Mouse (Mus musculus): ENCODE measurements at regions not wholly inside any gene's neighbourhood (a gene's known extent, or its start where the extent isn't known, plus 50 kb on each side); places are given as distances from the start of the nearest gene placed in this dataset.
A peak's percentile ranks its signal among the peaks of the same experiment; 100 is the strongest.
"Not testable (repeated sequence)": the region's sequence is repeated elsewhere in the genome, so short reads cannot be mapped to it uniquely, and the experiment has no call there.

DNA sequence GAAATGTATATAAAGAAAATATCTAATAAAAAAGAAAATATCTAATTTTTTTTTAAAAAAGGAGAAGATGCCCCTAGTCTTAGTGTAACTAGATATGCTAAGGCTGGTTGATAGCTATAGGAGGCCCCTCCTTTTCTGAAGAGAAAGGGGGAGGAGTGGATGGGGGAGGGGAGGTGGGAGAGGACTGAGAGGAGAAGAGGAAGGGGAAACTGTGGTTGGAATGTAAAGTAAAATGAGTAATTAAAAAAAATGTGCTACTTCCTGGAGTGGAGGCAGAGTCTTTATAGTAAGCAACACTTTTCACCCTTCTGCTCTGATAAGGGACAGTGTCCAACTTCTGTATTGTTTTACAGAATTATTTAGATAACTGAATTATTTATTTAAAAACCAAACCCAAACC is 513.6 kb upstream of the Fam160b2 start:
- ATAC-seq (ENCODE audit: low TSS enrichment): no peak

DNA sequence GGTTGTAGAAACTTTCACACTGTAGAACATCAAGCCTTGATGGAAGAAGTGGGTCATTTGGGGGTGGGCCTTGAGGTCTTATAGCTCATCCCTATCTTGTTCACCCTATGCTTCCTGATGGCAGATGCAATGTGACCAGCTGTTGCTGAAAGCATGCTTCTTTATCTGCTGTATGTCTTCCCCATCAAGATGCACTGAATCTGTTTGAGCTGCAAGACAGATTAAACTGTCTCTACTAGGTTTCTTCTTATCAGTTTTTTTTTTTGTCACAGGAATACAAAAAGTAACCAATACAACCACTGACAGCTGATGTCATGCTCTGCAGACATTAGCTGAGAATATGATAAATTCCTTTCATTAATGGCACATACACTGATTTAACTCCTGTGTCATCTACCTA is 505.0 kb upstream of the Fam160b2 start:
- no peak for ATAC-seq (ENCODE audit: low TSS enrichment)

DNA sequence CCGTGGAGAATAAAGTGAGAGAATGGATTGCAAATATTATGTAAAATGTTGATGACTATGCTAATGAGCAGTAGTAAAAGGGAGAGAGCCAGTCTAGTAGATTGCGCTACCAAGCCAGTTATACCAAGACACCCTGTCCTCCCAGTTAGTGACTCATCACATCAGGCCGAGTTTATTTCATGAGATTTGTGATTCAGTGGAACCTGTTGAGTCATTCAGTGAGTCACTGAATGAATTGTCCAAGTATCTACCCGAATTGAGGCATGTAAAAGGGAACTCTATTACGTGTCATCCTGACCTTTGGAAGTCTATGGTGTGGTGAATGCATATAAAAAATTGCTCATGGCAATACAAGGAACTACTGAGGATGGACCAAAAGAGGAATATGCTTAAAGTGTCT is 504.3 kb upstream of the Fam160b2 start:
- peak; percentile 94 for ATAC-seq (ENCODE audit: low TSS enrichment)

DNA sequence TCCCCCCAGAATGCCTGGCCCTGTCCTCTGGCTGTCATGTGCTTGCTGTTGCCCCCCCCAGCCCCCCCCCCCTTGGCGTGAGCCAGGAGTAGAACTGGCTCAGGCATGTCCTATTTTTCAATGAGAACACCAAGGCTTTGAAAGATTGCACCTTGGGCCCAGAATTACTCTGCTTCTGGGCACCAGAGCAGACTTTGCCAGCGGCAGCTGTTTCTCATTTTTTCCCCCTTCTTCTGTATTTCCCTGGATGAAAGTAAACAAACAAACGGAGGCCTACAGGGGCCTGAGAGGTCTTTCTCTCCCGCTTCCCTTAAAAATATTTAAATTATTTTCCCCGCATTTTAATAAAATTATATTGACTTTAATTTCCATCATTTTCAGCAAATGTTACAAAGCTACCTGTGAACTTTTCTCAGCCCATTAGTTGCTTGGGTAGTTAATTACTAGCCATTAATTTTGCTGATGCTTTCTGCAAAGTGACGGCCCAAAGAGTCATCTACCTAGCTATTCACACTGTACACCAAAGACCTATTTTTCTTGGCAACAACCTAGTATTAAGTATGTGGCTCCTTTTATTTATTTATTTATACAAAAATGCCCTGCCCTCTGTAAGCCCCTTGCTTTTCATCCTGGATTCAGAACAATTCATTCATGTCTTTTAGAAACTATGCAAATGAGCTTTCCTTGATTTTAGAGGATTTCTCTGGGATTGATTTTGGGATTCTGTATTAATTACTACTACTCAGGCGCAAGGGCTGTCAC is 496.2 kb upstream of the Fam160b2 start:
- ATAC-seq (ENCODE audit: low TSS enrichment): no peak

DNA sequence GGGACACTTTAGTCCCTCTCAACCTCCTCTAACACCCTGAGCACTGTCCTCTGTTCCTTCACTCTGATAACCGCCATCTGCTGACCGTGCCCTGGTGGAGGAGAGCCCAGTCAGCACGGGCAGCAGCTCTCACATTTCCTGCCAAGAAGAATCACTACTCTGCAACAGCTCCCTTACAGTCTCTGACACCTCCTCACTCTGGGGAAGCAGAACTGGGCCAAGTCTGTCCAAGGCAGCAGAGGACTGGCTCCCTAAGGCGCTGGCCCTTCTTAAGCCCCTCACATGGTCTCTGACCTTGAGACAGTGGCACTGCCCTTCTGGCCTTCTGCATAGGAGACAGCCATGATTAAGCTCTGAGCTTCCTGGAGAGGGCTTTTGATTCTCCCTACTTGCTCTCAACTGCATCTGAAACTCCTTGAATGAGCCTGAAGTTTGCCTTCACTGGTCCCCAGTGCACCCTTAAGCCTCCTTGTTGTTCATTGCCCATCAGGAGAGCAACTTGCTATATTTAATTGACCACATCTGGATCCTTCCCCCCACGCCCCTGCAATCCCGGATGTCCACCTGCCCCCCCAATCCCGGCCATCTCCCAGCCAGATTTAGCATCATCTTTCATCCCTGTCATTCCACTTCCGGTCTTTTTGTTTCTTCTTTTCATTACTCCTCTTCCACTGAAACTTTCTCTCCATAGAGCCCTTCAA is 493.1 kb upstream of the Fam160b2 start:
- peak; percentile 96 for ATAC-seq (ENCODE audit: low TSS enrichment)

DNA sequence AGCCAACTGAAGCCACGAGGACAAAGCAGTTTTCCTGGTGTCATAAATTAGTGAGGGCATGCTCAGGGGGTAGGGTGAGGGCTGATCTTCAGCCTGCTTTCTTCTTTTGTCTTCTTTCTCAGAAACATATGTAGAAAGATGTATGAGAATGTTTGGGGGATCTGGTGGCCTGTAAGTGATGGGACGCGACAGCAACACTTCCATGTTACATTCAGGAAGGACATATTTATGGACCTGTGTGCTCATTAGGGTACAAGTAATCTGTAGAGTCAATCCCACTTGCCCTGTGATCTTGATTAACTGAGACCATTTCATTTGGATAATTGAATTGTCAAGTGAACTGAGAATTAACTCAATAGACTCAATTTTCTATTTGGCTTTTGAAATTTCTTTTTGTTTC is 486.1 kb upstream of the Fam160b2 start:
- ATAC-seq (ENCODE audit: low TSS enrichment): no peak

DNA sequence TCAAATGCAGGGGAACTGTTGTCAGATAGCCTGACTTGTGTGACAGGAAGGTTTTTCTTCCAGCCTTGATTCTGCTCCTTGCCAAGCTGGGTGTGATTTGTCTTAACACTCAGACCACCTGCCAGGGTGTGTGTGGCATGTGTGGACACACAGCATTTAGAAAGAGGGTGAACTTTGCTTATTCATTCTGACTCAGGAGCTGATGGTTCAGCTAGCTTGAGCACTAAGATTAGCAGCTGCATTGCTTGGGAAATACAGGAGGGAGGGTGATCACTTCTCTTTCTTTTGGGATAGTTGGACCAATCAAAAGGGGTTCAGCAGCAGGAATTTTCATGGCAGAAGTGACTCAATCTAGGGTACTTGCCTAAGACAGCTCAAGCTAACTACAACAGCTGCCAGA is 482.7 kb upstream of the Fam160b2 start:
- no peak for ATAC-seq (ENCODE audit: low TSS enrichment)

DNA sequence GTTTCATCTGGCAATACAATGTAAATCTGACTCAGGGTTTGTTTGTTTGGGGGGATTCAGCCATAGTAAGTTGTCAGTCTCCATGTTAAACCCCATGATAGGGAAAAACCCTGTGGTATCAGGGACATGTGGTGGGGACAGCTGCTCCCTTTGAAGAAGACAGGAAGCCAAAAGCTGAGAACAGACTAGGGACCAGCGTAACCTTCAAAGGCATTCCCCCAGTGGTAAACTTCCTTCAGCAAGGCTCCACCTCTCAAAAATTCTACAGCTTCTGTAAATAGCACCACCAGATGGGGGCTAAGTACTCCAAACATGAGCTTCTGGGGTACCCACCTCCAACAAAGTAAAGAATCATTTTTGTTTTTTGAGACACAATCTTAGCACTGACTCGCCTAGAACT is 476.0 kb upstream of the Fam160b2 start:
- no peak for ATAC-seq (ENCODE audit: low TSS enrichment)

DNA sequence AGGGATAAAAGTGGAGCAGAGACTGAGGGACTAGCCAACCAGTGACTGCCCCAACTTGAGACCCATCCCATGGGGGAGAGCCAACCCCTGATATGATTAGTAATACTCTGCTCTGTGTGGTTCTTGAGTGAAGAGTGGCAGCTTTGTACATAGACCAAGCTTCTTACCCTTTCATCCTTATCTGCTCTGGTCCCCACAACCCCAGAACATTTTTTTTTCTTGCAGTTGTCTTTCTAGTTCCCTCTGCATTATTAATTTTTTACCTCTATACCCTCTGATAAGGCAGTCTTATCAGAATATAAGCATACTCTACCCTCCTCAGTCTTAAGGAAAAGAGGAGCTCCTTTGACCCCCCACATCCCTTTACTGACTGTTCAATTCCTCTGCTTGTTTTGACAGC is 474.4 kb upstream of the Fam160b2 start:
- no peak for ATAC-seq (ENCODE audit: low TSS enrichment)

DNA sequence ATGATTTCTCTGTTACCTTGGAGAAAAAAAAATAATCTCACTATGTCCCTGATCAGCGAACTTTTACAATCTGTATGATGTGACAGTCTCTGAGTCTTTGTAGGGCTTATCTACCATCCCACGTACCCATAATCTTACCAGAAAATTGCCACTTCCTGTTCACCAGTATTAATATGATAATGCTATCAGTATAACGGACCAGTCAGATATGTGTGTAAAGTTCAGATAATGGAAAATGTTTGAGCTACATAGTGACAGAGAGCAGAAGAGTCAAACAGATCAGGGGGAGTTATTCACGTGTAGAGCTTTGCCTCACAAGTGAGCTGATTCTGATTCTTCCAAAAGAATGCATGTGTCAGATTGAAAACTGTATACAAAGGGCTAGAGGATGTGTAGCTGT is 466.0 kb upstream of the Fam160b2 start:
- no peak for ATAC-seq (ENCODE audit: low TSS enrichment)

DNA sequence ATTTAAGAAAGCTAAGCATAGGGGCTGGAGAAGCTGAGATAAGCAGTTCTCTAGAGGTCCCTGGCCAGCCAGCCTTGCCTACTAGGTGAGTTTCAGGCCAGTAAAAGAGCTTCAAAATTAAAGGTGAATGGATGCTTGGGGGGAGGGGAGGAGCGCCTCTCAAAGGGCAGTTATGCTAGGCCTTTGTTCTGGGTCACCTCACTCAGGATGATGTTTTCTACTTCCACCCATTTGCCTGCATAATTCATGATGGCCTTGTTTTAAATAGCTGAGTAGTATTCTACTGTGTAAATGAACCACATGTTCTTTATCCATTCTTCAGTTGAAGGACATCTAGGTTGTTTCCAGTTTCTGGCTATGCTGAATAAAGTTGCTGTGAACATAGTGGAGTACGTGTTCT is 457.0 kb upstream of the Fam160b2 start:
- no peak for ATAC-seq (ENCODE audit: low TSS enrichment)

DNA sequence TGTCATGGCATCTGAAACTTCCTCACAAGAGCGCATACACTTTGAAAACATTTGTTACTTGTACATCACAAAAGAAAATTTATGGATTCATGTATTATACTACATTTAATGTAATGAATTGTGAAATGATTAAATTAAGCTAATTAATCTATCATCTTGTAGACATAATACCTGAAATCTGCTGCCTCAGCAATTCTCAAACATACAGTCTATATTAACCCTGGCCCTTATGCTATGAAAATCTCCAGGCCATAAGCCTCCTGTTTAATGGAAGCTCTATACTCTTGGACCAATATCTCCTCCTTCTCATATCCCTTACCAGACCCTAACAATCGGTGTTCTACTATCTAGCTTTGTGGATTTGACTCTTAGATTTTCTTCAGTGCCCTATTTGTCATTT is 455.8 kb upstream of the Fam160b2 start:
- ATAC-seq (ENCODE audit: low TSS enrichment): no peak

DNA sequence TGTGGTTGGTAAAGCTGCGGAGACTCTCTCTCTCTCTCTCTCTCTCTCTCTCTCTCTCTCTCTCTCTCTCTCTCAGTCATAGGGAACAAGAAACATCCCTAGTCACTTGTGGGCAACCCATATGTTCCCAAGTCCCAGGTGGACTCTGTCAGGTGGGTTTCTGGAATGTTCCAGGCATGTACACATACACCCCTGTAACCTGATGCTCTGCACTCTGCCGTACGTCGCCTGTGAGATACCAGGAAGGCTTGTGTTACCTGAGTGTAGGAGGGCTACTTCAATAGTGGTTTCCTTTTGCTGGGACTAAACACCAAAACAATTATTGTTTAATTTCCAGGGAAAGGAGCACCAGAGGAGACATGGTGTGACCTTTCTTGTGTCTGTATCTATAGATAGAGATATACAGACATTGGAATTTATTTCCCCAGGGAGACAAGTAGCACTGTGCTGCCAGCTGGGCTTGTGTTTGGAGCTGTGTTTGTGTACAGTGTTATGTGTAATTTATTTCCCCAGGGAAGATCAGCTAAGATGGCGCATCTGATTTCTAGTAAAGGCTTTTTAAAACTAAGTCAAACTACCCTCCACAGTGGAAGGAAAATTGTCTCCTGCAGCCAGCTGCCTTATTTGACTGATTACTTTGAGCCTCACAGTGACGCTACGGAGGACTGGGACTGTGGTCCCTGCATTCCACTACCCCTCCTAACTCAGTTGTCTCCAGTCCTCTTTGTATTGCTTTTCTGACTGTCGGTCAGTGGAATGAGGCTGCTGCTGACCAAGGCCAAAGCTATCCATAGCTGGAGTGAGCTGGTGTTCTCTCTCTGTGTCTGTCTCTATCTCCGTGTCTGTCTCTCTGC is 454.4 kb upstream of the Fam160b2 start:
- no peak for ATAC-seq (ENCODE audit: low TSS enrichment)

DNA sequence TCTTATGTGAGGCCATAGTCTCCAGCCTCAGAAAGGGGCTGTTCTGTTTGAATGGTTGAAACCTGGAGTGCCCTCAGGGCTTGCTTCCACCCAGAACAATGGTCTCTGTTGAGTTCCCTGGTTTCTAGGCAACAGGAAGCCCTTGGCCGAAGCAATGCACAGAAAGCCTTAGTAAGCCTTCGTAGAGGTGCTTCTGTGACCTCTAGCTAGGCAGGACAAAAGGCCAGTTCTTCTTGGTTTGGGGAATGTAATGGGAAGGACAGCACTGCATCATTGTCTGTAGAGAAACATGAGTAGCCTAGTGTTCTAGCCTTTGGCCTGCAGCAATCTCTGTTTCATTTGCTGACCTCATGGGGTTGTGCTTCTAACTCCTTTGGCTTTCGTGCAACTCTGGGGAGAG is 447.5 kb upstream of the Fam160b2 start:
- peak; percentile 89 for ATAC-seq (ENCODE audit: low TSS enrichment)

DNA sequence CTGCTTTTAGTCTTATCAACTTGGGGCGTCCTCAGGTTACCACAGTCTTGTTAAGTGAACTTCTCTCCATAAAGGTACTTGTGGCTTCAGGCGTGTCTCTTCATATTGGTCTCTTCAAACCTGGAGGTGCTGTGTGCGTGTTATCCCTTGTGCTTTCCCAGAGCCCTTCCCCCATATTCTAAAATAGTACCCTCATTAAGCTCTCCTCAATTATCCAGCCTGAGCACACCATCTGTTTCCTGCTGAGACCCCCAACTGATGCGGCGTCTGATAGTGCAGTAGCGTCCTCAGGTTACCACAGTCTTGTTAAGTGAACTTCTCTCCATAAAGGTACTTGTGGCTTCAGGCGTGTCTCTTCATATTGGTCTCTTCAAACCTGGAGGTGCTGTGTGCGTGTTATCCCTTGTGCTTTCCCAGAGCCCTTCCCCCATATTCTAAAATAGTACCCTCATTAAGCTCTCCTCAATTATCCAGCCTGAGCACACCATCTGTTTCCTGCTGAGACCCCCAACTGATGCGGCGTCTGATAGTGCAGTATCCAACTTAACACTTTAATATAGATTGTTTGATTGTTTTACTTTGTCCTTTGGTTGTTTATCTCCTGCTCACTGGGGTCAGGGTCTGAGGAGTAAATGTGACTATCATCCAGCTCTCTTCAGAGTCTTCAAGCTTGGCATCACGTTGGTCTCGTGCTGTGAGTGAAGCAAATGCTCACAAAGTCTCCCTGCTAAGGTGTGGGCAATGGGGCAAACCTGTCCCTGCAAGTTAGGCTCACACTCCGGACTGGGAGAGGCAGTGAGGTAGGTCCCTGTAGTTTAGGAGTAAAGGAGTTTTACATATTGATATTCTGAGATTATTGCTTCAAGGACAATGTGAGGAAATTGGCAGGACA is 444.5 kb upstream of the Fam160b2 start:
- not testable (repeated sequence) for ATAC-seq (ENCODE audit: low TSS enrichment)

DNA sequence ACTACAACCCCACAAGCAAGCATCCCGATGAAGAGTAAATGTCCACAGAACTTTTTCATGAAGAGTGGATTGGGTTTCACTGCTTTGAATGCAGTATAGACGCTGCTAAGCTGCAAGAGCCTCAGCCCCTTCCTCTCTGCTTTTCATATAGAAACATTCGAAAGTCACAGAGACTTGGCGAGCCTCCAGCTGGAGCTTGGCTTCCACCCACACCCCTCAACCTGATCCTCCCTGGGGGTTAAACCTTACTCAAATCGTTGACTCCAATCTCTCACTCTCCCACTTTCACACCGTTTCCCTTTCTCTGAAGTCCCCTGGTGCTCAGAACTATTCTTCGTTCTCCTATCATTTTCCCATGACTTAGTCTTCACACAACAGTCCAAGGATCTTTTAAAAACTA is 437.0 kb upstream of the Fam160b2 start:
- ATAC-seq (ENCODE audit: low TSS enrichment): no peak

DNA sequence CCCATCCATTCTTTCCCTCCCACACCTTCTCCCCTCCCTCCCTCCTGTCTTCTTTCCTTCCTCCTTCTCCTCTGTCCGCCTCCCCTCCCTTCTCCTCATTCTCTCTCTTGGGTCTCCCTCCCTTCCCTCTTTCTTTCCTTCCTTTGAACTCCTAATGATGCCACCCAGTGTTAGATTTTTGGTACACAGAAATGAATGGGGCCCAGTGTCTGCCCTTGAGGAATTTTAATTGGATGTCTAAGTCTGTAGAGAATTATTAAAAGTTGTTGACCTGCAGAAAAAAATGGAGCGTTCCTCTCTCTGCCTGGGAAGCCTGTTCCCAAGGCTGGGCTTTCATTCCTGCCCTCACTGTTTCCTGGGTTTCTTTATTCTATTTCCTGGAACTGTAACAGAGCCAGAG is 434.0 kb upstream of the Fam160b2 start:
- ATAC-seq (ENCODE audit: low TSS enrichment): no peak

DNA sequence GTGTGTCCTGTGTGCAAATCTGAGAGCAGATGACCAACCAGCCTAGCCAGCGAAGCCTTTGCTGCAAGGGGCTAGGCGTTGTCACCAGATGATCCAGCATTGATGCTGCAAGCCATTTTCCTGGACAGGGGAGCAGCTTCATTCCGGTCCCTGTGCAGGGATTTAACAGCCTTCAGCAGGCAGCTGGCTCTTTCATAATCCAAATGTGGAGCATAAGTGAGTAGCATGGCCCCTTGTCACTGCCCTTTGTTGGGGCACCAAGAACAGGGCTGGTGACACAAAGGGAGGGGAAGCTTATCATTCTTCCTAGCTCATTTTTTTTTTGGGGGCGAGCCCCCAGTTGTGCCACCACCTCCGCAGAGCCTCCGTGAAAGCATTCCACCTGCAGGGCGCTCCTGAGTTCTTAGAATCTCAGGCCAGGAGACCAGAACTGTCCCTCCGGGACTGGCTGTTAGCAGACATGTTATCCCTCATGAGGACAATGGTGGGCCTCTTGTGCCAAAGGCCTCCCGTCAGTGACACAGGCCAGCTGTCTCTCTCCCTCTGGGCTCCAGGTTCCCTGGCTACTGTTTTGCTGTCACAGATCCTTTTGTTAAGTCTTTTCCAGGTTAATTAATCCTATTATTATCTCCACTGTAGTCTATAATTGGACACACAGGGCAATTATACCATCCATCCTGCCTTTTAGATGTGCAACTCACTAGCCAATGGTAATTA is 430.7 kb upstream of the Fam160b2 start:
- ATAC-seq (ENCODE audit: low TSS enrichment): no peak
